Mouse (Mus musculus): ENCODE data around the gene Grb10.

Grb10 gene

GRCm38 (mm10) chr11:12032831-12033230 is 5.7 kb downstream of the Grb10 start:
- DNase-seq = no peak

- no peak for DNase-seq
These were observed 11.8 kb downstream of the Grb10 start for GRCm38 (mm10) chr11:12026638-12027037.

GRCm38 (mm10) chr11:12025756-12026593 is 12.5 kb downstream of the Grb10 start:
- DNase-seq = no peak

DNA sequence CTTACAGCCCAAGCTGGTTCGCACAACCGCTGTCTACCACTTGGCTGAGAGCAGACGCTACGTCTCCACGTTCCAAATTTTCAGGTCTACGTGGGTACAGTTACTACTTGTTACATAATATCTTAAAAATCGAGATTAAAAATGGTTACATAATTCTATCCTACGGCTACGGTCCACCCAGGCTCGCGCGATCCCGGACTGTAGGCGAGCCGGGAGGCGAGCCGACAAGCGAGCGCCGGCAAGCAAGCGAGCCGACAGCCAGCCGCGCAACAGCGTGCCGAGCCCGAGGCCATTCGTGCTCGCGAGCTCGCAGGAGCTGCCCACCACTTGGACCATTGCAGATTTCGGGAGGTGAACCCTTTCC is 13.1 kb downstream of the Grb10 start:
- no peak for DNase-seq

GRCm38 (mm10) chr11:12023051-12023450 is 15.4 kb downstream of the Grb10 start:
- DNase-seq = no peak

DNA sequence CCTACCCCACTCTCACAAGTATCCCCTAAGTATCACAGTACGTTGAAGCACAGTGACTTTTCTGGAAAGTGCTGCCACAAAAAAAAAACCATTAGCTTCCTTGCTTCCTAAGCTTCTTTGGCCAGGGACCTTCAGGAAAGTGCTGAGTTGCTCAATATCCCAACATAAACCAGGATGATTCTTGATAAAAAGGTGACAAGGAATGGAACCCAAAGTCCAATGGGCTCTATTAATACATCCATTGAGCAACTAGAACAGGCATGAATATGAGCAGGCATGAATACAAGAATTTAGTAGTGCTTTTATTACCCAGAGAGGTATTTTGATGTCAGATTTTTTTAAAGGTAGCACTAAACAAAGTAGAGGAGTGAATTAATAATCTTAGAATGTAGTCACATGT is 18.8 kb downstream of the Grb10 start:
- no peak for DNase-seq

GRCm38 (mm10) chr11:12018604-12019003 is 19.9 kb downstream of the Grb10 start:
- no peak for DNase-seq

GRCm38 (mm10) chr11:12010084-12010483 is 28.4 kb downstream of the Grb10 start:
- no peak for DNase-seq

- no peak for DNase-seq
These were observed 38.1 kb downstream of the Grb10 start for GRCm38 (mm10) chr11:12000293-12000910.

- no peak for DNase-seq
These were observed 39.6 kb downstream of the Grb10 start for GRCm38 (mm10) chr11:11998881-11999280.

- DNase-seq = no peak
These were observed 41.4 kb downstream of the Grb10 start for GRCm38 (mm10) chr11:11997045-11997444.

DNA sequence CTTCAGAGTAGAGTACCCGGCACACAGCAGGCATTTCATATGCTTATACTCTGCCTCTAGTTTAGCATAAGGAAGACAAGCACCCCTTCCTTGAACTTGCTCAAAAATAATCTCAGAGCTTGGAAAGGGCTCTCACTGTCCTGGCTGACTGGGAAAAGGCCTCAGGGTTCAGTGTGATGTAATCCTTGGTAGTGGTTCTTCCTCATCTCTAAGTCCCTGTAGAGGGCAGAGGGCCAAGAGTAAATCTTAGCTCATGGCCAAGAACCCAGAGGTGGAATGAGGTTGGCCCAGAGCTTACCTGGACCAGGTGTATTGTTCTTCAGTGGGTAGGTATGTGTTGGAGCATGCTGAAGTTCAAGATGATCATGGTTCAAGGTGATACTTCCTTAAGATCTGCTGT is 43.1 kb downstream of the Grb10 start:
- DNase-seq = no peak

DNA sequence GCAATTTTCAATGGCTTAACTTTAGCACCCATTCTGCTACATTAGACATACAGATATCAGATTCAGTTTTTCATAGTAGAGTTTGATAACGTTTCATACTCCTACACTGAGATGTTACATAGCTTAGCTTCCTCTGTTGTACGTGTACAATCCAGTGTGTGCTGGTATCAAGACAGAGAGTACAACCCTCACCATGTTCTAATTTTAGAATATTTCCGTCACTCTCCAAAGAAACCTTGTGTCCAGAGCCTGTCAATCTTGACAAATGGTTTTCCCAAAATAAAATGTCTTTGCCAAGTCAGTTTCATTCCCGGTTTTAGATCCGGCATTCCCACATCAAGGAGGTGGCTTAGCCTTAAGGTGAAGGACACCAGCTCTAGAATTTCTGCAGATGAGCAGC is 44.7 kb downstream of the Grb10 start:
- DNase-seq = no peak

DNA sequence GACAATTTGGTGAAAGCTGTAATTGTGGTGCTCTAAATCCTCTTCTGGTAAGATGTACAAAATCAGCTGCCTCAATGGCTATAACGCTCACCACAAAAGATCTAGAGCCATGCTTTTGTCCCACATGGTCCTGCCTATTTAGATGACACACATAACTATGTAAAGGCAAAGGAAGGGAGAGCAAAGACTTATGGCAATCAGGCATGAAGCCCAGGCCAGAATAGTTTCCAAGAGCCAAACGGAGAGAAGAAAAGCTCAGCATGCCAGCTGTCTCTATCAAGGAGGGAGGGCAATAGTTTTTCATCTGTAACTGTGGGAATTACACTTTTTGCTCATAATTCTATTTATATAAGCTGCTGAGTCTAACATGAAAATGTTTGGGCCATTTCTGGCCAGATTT is 45.3 kb downstream of the Grb10 start:
- DNase-seq = no peak

- DNase-seq = no peak
These were observed 48.6 kb downstream of the Grb10 start for GRCm38 (mm10) chr11:11989850-11990249.

DNA sequence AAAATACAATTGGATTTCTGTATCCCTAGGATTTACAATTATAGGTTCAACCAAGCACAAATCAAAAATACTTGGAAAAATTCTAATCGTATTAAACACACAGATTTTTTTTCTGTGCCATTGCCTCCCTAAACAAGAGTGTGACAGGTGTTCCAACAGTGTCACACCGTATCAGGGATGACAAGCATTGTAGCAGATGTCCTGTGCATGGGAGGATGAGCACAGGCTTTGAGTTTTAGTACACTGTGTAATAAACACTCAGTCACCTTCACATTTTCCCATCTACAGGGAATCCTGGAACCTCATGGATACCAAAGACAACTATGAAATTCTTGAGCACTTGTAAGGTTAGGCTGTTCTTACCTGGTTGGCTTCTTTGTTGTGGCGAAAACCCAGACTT is 51.2 kb downstream of the Grb10 start:
- DNase-seq = no peak

GRCm38 (mm10) chr11:11978611-11979197 is 59.8 kb downstream of the Grb10 start:
- DNase-seq = no peak

DNA sequence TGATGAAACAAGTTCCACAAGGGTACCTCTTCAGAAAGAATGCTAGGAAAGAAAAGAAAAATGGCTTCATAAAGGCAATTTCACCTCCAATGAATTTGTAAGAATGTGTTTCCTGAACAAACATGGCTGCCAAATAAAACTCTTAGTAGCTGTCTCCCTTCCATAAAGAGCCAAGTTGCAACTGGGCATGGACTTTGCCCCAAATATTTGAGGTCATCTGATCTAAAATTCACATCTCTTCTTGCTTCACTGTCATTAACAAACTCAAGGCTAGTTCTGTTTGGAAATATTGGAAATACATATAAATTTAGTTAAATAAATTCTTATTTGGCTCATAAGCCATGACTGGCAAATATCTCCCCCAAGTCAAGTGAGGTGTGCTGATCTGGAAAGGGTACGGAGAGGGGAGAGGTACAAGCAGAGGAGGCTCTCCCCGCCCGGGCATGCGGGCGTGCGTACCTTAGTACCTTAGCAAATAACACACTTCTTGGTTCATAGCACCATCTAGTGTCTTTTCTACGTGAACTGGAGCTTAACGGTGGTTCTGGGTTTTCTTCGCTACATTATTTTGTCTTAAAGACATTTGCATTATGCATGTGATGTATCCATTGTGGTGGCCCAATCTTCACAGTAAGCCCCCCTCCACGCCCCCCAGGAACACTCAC is 63.8 kb downstream of the Grb10 start:
- peak; percentile 44 to 47 for DNase-seq

DNA sequence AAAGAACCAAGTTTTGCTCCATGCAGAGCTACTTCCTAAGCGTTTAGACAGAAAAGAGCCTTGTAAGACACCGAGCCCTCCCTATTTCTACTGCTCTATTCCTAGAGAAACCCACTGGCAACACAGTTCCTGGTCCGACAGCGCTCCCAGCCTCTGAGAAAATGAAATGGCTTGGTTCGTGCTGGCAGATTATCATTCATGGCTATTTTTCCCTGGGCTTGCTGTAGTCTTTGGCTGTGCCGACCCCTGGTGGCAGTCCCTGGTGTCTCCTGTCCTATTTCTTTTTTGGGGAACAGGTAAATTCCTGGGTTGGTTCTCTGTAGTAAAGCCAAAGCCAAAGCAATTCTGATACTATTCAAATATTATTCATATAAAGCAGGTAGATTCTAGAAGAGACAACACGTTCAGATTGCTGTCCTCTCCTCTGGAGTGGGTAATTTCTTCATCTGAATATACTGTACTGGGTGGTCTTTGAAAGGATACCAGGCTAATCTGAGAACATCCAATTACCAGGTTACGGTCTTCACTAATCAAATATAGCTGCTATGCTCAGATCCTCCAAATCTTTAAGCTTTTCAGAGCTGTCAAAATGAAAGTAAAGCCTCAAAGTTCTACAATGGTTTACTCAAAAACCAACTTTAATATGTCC is 65.0 kb downstream of the Grb10 start:
- peak; percentile 73 to 76 for DNase-seq

DNA sequence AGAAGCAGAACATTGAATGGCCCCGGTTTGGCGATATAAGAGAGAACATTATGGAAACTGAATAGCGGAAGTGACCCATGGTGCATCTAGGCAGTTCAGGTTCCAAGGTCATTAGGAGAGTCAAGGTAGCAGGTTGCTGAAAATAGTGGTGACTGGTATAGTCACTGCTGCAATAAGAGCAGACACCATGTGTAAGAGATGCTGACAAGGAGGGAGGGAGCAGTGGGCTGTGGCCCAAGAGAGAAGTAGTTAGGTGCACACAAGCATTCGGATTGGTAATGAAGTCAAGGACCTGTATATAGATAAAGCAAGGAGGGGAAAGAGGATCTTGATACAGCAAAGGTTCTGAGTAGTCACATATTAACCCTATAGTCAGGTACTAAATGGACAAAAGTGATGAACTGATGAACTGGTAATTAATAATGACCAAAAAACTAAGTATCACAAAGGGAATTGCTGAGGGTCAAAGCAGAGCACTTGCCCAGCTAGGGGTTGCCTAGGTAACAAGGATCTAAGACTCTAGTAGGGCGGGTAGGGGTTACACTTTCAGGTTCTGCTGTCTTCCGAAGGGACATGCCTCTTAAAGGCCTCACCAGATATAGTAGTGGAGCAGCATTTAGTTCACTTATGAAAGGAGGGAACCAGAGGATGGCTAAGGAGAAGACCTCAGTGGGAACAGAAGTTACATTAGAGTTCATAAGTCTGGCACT is 65.9 kb downstream of the Grb10 start:
- DNase-seq = no peak

- no peak for DNase-seq
These were observed 68.2 kb downstream of the Grb10 start for GRCm38 (mm10) chr11:11970246-11970645.

GRCm38 (mm10) chr11:11968830-11969229 is 69.7 kb downstream of the Grb10 start:
- DNase-seq = no peak
